Mouse (Mus musculus): ENCODE measurements around the gene Focad. TPM values are rescaled to one million over a fixed set of nuclear protein-coding genes. Genes with fewer than 3 reads are reported as not detected.

Focad gene
- polyA plus RNA-seq, 1 experiment from 2014 or later: 13.3 TPM

DNA sequence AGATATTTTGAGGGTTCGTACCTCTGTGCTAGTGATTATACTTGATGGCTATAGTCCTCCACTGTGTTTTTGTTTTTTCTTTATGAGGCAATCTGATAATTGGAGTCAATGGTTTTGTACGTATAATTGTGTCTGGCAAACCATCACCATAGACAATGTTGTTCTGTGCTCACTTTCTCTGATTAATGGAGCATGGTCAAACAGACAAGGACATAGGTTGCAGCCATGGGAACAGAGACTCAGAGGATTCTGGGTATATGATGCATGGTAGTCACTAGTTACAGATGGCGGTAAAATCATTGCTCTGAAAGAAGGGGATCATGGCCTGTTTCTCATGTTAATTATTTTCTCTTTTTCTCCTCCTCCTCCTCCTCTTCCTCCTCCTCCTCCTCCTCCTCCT lies 205.1 kb downstream of the Focad start:
- no peak overlapping the region for H3K4me2 ChIP-seq (ENCODE audit: low read length)
- no peaks in the 10 kb centered on the region for H3K9me3 ChIP-seq (replicated peaks; ENCODE audit: control insufficient read depth, low read length, poor library complexity, severe bottlenecking)
- peaks cover 8% of the 10 kb centered on the region for H3K4me1 ChIP-seq (ENCODE audit: control insufficient read depth, insufficient read depth, low read length)
- no peaks in the 10 kb centered on the region for H3K27me3 ChIP-seq (ENCODE audit: control insufficient read depth, insufficient read depth, low read depth, low read length)
- ATAC-seq: no peak
- H3K9ac ChIP-seq (ENCODE audit: low read depth, low read length): no peak overlapping the region
- H3K27ac ChIP-seq (ENCODE audit: low read length): no peak overlapping the region
- H3K36me3 ChIP-seq (ENCODE audit: control insufficient read depth, insufficient read depth, low read length): no peaks in the 10 kb centered on the region
- no peak overlapping the region for H3K4me3 ChIP-seq (ENCODE audit: low read depth, low read length)
- WGBS: 74% methylated on average over 3 of the region's 3 CpGs

DNA sequence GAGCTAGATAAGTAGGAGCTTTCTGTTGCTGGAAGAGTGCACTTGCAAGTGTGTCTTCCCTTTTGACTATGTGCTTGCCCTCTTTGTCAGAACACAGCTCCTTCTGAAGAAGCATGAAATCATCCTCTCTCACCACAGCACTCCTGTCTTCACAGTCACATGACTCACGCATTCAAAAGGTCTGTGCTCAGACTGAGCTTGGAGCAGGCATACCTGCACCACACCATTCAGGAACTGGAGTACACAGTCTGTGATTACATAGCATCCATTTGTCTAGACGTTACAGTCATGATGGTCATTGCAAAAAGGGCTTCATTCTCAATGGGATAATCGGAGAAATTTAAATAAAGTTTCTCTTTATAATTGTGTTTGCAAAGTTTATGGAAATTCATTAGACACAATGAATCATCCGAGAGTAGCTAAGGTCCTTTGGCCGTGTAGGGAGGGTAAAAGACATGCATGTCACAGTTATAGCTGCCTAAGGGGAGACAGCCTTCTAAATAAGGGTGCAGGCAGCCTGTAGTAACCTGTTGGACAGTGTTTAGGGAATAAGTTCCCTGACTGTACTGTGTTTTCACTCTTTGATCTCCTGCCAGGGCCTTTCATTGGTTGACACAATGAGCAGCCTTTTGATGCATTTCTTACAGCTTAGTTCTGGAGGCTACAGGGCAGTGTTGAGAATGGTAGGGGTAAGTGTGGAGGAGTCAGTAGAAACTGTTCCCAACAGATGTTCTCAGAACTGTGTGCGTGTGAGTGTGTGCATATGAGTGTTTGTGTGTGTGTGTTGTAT lies 206.6 kb downstream of the Focad start:
- H3K4me2 ChIP-seq (ENCODE audit: low read length): no peak overlapping the region
- H3K27ac ChIP-seq (ENCODE audit: low read length): no peak overlapping the region
- WGBS: 76% methylated on average over 6 of the region's 6 CpGs
- H3K4me1 ChIP-seq (ENCODE audit: control insufficient read depth, insufficient read depth, low read length): peaks cover 8% of the 10 kb centered on the region
- H3K27me3 ChIP-seq (ENCODE audit: control insufficient read depth, insufficient read depth, low read depth, low read length): no peaks in the 10 kb centered on the region
- H3K9me3 ChIP-seq (replicated peaks; ENCODE audit: control insufficient read depth, low read length, poor library complexity, severe bottlenecking): no peaks in the 10 kb centered on the region
- ATAC-seq: no peak
- no peak overlapping the region for H3K4me3 ChIP-seq (ENCODE audit: low read depth, low read length)
- H3K9ac ChIP-seq (ENCODE audit: low read depth, low read length): no peak overlapping the region
- no peaks in the 10 kb centered on the region for H3K36me3 ChIP-seq (ENCODE audit: control insufficient read depth, insufficient read depth, low read length)

DNA sequence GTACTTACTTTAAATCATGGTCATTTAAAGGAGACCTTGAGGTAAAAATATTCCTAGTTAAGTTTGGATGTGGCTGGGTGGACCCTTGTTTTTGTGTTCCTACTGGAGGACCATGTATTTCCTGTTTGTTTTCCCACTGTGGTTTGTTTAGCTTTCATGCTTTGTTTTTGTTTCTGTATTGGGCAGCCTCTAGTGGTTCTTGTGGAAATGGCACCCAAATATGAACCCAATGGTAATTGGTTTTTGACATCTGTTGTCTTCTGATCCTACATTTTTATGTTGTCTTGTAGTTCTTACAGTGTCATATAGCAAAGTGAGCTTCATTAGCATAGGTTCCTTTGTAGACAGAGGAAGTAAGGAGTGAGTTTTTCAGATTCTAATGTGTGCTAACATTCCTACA lies 207.9 kb downstream of the Focad start:
- Histone ChIP-seq H3K4me1 (ENCODE audit: control insufficient read depth, insufficient read depth, low read length) (peaks cover 8% of the 10 kb centered on the region), H3K9ac (ENCODE audit: low read depth, low read length) (no peak overlapping the region), H3K36me3 (ENCODE audit: control insufficient read depth, insufficient read depth, low read length) (no peaks in the 10 kb centered on the region), H3K27ac (ENCODE audit: low read length) (no peak overlapping the region), H3K4me3 (ENCODE audit: low read depth, low read length) (no peak overlapping the region), H3K27me3 (ENCODE audit: control insufficient read depth, insufficient read depth, low read depth, low read length) (no peaks in the 10 kb centered on the region), H3K4me2 (ENCODE audit: low read length) (no peak overlapping the region), H3K9me3 (replicated peaks; ENCODE audit: control insufficient read depth, low read length, poor library complexity, severe bottlenecking) (no peaks in the 10 kb centered on the region)
- no peak for ATAC-seq

DNA sequence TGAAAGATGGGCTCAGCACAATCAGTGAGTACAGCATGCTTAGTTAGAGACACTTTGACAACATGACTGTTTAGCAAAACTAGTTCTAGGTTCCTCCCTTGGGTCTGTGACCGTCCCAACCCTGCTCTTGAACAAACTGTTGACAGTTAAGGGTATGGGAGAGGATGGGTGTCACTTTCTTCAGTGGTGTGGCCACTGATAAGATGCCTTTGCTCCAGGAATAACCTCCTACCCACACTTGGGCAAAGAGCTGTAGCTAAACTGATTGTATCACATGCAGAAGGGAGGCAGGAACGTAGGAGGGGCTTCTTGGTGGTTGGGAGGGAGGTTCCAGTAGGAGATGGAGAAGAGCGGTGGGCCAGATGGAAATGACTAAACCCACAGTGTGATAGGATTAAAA lies 213.3 kb downstream of the Focad start:
- 90% methylated on average over 3 of the region's 3 CpGs for WGBS
- Histone ChIP-seq H3K4me2 (ENCODE audit: low read length) (no peak overlapping the region), H3K4me3 (ENCODE audit: low read depth, low read length) (no peak overlapping the region), H3K36me3 (ENCODE audit: control insufficient read depth, insufficient read depth, low read length) (no peaks in the 10 kb centered on the region), H3K4me1 (ENCODE audit: control insufficient read depth, insufficient read depth, low read length) (no peaks in the 10 kb centered on the region), H3K27me3 (ENCODE audit: control insufficient read depth, insufficient read depth, low read depth, low read length) (no peaks in the 10 kb centered on the region), H3K9ac (ENCODE audit: low read depth, low read length) (no peak overlapping the region), H3K27ac (ENCODE audit: low read length) (no peak overlapping the region), H3K9me3 (replicated peaks; ENCODE audit: control insufficient read depth, low read length, poor library complexity, severe bottlenecking) (no peaks in the 10 kb centered on the region)
- no peak for ATAC-seq

DNA sequence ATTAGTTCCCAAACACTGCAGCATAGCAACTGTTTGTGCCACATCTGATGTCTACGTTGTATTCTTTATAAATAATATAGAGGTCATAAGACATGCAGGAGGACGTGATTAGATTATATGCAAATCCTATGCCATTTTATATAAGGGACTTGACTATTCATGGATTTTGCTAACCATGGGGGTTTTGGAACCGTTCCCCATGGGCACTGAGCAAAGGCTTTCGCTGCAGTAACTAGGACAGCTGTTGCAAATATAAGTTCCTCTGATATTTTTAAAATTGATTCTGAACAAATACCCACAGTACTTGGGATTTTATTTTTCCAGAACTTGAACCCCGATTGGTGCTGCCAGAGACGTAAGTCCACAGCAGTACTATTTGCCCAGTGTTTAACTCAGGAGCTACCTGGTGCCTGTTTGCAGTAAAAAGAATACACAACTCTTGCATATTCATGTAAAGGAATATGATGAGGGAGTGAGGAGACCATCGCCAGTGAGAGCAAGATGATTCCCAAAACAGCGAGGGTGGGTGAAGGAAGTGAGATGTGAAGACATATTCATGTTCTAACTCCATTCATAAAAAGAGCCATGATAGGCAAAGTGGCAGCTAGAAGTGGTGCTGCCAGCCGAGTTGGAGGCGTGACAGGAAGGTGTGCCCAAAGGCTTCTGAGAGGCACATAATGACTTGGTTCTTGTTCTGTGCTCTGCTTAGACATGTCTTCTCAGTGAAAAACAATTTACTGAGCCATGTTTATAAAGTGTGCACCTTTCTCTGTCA lies 214.1 kb downstream of the Focad start:
- 90% methylated on average over 10 of the region's 10 CpGs for WGBS
- H3K9me3 ChIP-seq (replicated peaks; ENCODE audit: control insufficient read depth, low read length, poor library complexity, severe bottlenecking): no peaks in the 10 kb centered on the region
- H3K27ac ChIP-seq (ENCODE audit: low read length): no peak overlapping the region
- no peak overlapping the region for H3K4me2 ChIP-seq (ENCODE audit: low read length)
- H3K9ac ChIP-seq (ENCODE audit: low read depth, low read length): no peak overlapping the region
- ATAC-seq: no peak
- no peaks in the 10 kb centered on the region for H3K4me1 ChIP-seq (ENCODE audit: control insufficient read depth, insufficient read depth, low read length)
- H3K4me3 ChIP-seq (ENCODE audit: low read depth, low read length): no peak overlapping the region
- H3K27me3 ChIP-seq (ENCODE audit: control insufficient read depth, insufficient read depth, low read depth, low read length): no peaks in the 10 kb centered on the region
- no peaks in the 10 kb centered on the region for H3K36me3 ChIP-seq (ENCODE audit: control insufficient read depth, insufficient read depth, low read length)

DNA sequence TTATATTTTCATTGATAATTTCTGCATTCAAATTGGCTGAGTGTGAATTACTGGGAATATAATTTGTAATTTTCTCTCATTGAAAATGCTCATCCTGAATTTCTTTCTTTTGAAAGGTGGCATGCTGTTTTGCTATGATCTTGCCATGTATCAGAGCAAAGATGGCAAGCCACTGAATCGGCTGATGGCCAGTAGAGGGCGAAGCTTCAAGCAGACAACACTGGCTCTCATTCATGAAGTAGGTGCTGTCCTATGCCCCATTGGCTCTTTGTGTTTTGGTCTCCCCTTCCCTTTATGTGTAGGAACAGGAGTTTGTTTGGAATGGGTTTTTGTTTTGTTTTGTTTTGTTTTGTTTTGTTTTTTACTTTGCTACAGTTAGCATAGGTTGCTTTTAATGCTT lies 215.2 kb downstream of the Focad start:
- Histone ChIP-seq H3K27me3 (ENCODE audit: control insufficient read depth, insufficient read depth, low read depth, low read length) (no peaks in the 10 kb centered on the region), H3K4me1 (ENCODE audit: control insufficient read depth, insufficient read depth, low read length) (no peaks in the 10 kb centered on the region), H3K9ac (ENCODE audit: low read depth, low read length) (no peak overlapping the region), H3K36me3 (ENCODE audit: control insufficient read depth, insufficient read depth, low read length) (no peaks in the 10 kb centered on the region), H3K9me3 (replicated peaks; ENCODE audit: control insufficient read depth, low read length, poor library complexity, severe bottlenecking) (no peaks in the 10 kb centered on the region), H3K27ac (ENCODE audit: low read length) (no peak overlapping the region), H3K4me3 (ENCODE audit: low read depth, low read length) (no peak overlapping the region), H3K4me2 (ENCODE audit: low read length) (no peak overlapping the region)
- 44% methylated on average over 2 of the region's 2 CpGs for WGBS
- ATAC-seq: no peak

DNA sequence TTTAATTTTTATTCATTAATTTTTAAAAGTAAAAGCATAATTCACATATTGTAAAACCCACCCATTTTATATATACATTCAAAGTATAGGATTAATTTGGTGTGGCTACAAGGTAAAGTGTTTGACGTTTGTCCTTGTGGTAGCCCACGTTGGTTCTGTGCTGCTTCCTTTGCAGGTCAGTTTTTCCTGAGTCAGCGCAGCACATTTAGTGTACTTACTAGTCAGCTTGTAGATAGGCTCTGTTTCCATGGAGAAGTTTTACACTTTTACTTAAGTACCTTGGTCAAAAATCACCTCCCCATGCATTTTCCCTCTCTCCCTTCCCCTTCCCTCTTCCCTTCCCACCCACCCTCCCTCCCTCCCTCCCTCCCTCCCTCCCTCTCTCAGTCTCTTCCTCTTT lies 220.5 kb downstream of the Focad start:
- no peaks in the 10 kb centered on the region for H3K36me3 ChIP-seq (ENCODE audit: control insufficient read depth, insufficient read depth, low read length)
- no peak overlapping the region for H3K9ac ChIP-seq (ENCODE audit: low read depth, low read length)
- no peak overlapping the region for H3K4me3 ChIP-seq (ENCODE audit: low read depth, low read length)
- no peaks in the 10 kb centered on the region for H3K9me3 ChIP-seq (replicated peaks; ENCODE audit: control insufficient read depth, low read length, poor library complexity, severe bottlenecking)
- 78% methylated on average over 3 of the region's 3 CpGs for WGBS
- H3K4me2 ChIP-seq (ENCODE audit: low read length): no peak overlapping the region
- ATAC-seq: no peak
- H3K4me1 ChIP-seq (ENCODE audit: control insufficient read depth, insufficient read depth, low read length): no peaks in the 10 kb centered on the region
- no peak overlapping the region for H3K27ac ChIP-seq (ENCODE audit: low read length)
- no peaks in the 10 kb centered on the region for H3K27me3 ChIP-seq (ENCODE audit: control insufficient read depth, insufficient read depth, low read depth, low read length)

DNA sequence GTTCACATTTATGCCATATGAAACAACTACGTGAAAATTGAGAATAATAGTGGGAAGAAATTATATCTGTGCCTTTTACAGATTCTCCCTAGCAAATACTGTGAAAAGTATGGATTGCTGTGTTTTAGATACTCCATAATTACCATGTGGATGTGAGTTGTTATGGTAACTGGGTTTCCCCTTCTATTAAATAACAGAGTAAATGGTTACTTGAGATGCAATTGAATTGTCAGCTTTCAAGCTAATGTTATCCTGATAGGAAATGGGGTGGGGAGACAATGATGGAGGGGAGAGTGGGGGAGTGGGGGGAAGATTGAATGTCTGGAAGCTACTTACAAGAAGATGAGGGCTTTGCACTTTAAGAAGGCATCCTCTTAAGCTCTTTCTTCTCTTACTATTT lies 225.6 kb downstream of the Focad start:
- Histone ChIP-seq H3K9ac (ENCODE audit: low read depth, low read length) (no peak overlapping the region), H3K4me2 (ENCODE audit: low read length) (no peak overlapping the region), H3K36me3 (ENCODE audit: control insufficient read depth, insufficient read depth, low read length) (no peaks in the 10 kb centered on the region), H3K4me3 (ENCODE audit: low read depth, low read length) (no peak overlapping the region), H3K4me1 (ENCODE audit: control insufficient read depth, insufficient read depth, low read length) (no peaks in the 10 kb centered on the region), H3K9me3 (replicated peaks; ENCODE audit: control insufficient read depth, low read length, poor library complexity, severe bottlenecking) (no peaks in the 10 kb centered on the region), H3K27ac (ENCODE audit: low read length) (no peak overlapping the region), H3K27me3 (ENCODE audit: control insufficient read depth, insufficient read depth, low read depth, low read length) (no peaks in the 10 kb centered on the region)
- WGBS: 56% methylated on average over 1 of the region's 1 CpGs
- ATAC-seq: no peak

DNA sequence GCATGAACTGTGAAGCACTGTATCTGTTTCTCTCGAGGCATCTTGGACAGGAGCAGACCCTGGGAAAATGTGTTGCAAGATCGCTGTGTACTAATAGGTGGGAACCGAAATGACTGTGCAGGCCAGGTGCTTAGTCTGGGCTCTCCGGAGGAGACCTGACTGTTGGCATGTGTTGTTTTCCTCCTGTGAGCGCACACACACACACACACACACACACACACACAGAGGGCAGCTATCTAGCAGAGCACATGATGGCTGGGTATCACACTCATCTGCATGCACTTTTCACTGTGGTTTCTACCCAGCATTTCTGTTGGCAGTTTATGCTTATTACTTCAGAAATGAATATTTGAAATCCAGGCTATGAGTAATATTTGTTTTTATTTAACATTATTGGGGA lies 231.0 kb downstream of the Focad start:
- H3K36me3 ChIP-seq (ENCODE audit: control insufficient read depth, insufficient read depth, low read length): no peaks in the 10 kb centered on the region
- H3K9ac ChIP-seq (ENCODE audit: low read depth, low read length): no peak overlapping the region
- 93% methylated on average over 5 of the region's 5 CpGs for WGBS
- no peak overlapping the region for H3K27ac ChIP-seq (ENCODE audit: low read length)
- H3K27me3 ChIP-seq (ENCODE audit: control insufficient read depth, insufficient read depth, low read depth, low read length): no peaks in the 10 kb centered on the region
- no peak for ATAC-seq
- no peak overlapping the region for H3K4me2 ChIP-seq (ENCODE audit: low read length)
- H3K9me3 ChIP-seq (replicated peaks; ENCODE audit: control insufficient read depth, low read length, poor library complexity, severe bottlenecking): no peaks in the 10 kb centered on the region
- no peaks in the 10 kb centered on the region for H3K4me1 ChIP-seq (ENCODE audit: control insufficient read depth, insufficient read depth, low read length)
- H3K4me3 ChIP-seq (ENCODE audit: low read depth, low read length): no peak overlapping the region

All from midbrain, embryonic 16.5 days (tissue).